In the genomic region with DNA sequence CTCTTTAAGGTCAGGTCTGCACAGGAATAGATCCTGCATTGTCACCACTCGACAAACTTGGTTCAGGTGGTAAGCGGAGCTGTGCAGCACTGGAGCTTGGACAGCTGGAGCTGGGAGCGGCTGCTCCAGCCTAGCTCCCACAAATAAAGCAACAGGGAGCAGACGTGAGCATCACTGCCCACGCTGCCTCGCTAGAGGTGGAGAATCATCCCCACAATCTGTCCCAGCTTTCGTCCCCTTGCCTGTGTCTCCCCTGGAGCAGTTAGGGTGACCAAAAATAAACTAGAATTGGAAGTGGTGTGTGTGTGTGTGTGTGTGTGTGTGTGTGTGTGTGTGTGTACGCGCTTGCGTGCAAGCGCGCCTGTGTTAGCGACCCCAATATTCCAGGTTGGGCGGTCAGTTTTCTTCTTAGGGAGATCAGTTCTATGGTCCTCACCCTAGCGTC, we compare ENCODE assay signal across 9 mouse cellular contexts. TPM values are rescaled to one million over a fixed set of nuclear protein-coding genes. Genes with fewer than 3 reads are reported as not detected.
DNase-seq lines count a peak whose midpoint lies in the region; ATAC-seq and TF ChIP-seq lines count a peak whose summit lies in the region.
"Had no signal": no experiment of that assay in that cellular context is flagged by ENCODE, and none has a peak within 500 bp of the region (broad histone marks: within the 10 kb centered on the region; RNA-seq: fewer than 3 reads in every experiment).

No protein-coding gene starts in this region.

- H3K27ac ChIP-seq in liver, embryonic 11.5 days (ENCODE audit: low read depth, low read length) = no peak overlapping the region
- no peak overlapping the region for H3K27ac ChIP-seq in heart, postnatal 0 days (ENCODE audit: low read depth)
- H3K27ac ChIP-seq: macrophage had no signal

- no peaks in the 10 kb centered on the region for H3K9me3 ChIP-seq in liver, embryonic 11.5 days (ENCODE audit: control insufficient read depth, low read length)
- H3K9me3 ChIP-seq in heart, postnatal 0 days (replicated peaks; ENCODE audit: control insufficient read depth, low read length) = no peaks in the 10 kb centered on the region

- DNase-seq in liver, embryonic 11.5 days (ENCODE audit: low spot score) = peak; percentile 32
- DNase-seq in liver = no peak
- peak; percentile 61 for DNase-seq in embryo, embryonic 10.5 days (ENCODE audit: low spot score)
- DNase-seq in heart, postnatal 0 days (ENCODE audit: low spot score) = no peak
- peak; percentile 64 to 85 for DNase-seq in left cerebral cortex, adult 9 months (ENCODE audit: low spot score in 2 of 2)
- peak; percentile 50 for DNase-seq in neural tube, embryonic 10.5 days (ENCODE audit: extremely low spot score, low spot score)
- no peak for DNase-seq in natural killer cell, adult 2 months (ENCODE audit: low spot score in 2 of 2)
- no peak for DNase-seq in gastrocnemius, adult 18-20 months (ENCODE audit: low spot score)

- 0 out of 2 replicates have a peak, but pooled peaks have one; percentile 14 for ATAC-seq in liver, embryonic 11.5 days (replicated peaks; ENCODE audit: low FRiP score)
- ATAC-seq in heart, postnatal 0 days (ENCODE audit: insufficient read depth, low read depth) = peak; percentile 37; the same call in 1 of the 2 replicates

- WGBS in liver, embryonic 11.5 days = 7% methylated on average over 15 of the region's 15 CpGs
- 3% methylated on average over 15 of the region's 15 CpGs for WGBS in heart, postnatal 0 days

- no peaks in the 10 kb centered on the region for H3K36me3 ChIP-seq in liver, embryonic 11.5 days (ENCODE audit: control insufficient read depth, insufficient read depth, low read length)
- H3K36me3 ChIP-seq in heart, postnatal 0 days (replicated peaks; ENCODE audit: control insufficient read depth, insufficient read depth, low read length) = no peaks in the 10 kb centered on the region

- peak overlapping the region; percentile 94 for H3K4me2 ChIP-seq in liver, embryonic 11.5 days
- peak overlapping the region; percentile 98 for H3K4me2 ChIP-seq in heart, postnatal 0 days (ENCODE audit: low read depth, low read length)

- H3K9ac ChIP-seq in liver, embryonic 11.5 days (ENCODE audit: low read depth, low read length) = no peak overlapping the region
- peak overlapping the region; percentile 42 for H3K9ac ChIP-seq in heart, postnatal 0 days (replicated peaks; ENCODE audit: low read depth, low read length)

- H3K4me3 ChIP-seq in liver, embryonic 11.5 days (ENCODE audit: low read depth, low read length) = peak overlapping the region; percentile 55
- H3K4me3 ChIP-seq in heart, postnatal 0 days (ENCODE audit: low read depth, low read length) = peak overlapping the region; percentile 59

- peaks cover 15% of the 10 kb centered on the region for H3K27me3 ChIP-seq in liver, embryonic 11.5 days (replicated peaks; ENCODE audit: control insufficient read depth, insufficient read depth, low read length)
- H3K27me3 ChIP-seq in heart, postnatal 0 days (ENCODE audit: control insufficient read depth, insufficient read depth, low read length) = 0 out of 2 replicates have a peak, but pooled peaks cover 4% of the 10 kb centered on the region

- no peaks in the 10 kb centered on the region for H3K4me1 ChIP-seq in liver, embryonic 11.5 days (replicated peaks; ENCODE audit: control insufficient read depth, insufficient read depth, low read length)
- peaks cover 8% of the 10 kb centered on the region; the same call in 1 of the 2 replicates for H3K4me1 ChIP-seq in heart, postnatal 0 days (ENCODE audit: control insufficient read depth, insufficient read depth)

- no peak for TF ChIP-seq EP300 in heart, postnatal 0 days (IDR thresholded peaks at IDR 0.05; ENCODE audit: low read depth)

- TF ChIP-seq CTCF in heart, postnatal 0 days (IDR thresholded peaks at IDR 0.05; ENCODE audit: low read depth) = no peak

RNA-seq across cellular contexts. Expression of a gene that starts 1.0 kb away (rescaled TPM):
- 0.69 and 0.78 TPM in 2 replicates for polyA plus RNA-seq in liver, embryonic 11.5 days (2014; fragmentation: Nextera tagmentation; extraction: Ambion mirVana)
- 1.4 and 5.9 TPM in 2 replicates for total RNA-seq in heart, postnatal 0 days (2014; rRNA removed; ENCODE audit: low replicate concordance)
- polyA plus RNA-seq in heart, postnatal 0 days (2015; fragmentation: Nextera tagmentation; extraction: Ambion mirVana) = 0.27 and 0.29 TPM in 2 replicates
- total RNA-seq in gastrocnemius, adult 18-20 months (2021) = 1 to 10 TPM; 4.3 TPM
- polyA plus RNA-seq: macrophage had no signal

Comparison
In these comparisons a context has a peak if more than half of its experiments do, and no peak if none do; other contexts are left out.
1. DNase-seq: peak in liver, embryonic 11.5 days (single experiment), embryo, embryonic 10.5 days (single experiment), left cerebral cortex, adult 9 months (2 of 2) and neural tube, embryonic 10.5 days (single experiment); none in liver (single experiment), heart, postnatal 0 days (single experiment), natural killer cell, adult 2 months (0 of 2) and gastrocnemius, adult 18-20 months (single experiment).